Mouse (Mus musculus): Measurements from ENCODE around the gene Trim42. TPM values are rescaled to one million over a fixed set of nuclear protein-coding genes. Genes with fewer than 3 reads are reported as not detected.

Trim42 gene
- not detected in 2 replicates for polyA plus RNA-seq (2012; rRNA removed)

GRCm38 (mm10) chr9:97369591-97369990, at the start of gene Trim42:
Gene Trim42, minus strand, starts transcription at chr9:97369958.

Data from stomach, adult 2 months (tissue).